Mouse (Mus musculus): ENCODE results near the gene Isg20.

The Isg20 gene

GRCm38 (mm10) chr7:78954619-78955018, 41.4 kb downstream of the Isg20 start:
- DNase-seq (ENCODE audit: low spot score in 2 of 2): no peak

- DNase-seq (ENCODE audit: low spot score in 2 of 2): no peak
These were observed 41.9 kb downstream of the Isg20 start for GRCm38 (mm10) chr7:78955086-78955485.

GRCm38 (mm10) chr7:78958499-78959073, 45.4 kb downstream of the Isg20 start:
- DNase-seq (ENCODE audit: low spot score in 2 of 2): no peak

GRCm38 (mm10) chr7:78963891-78964290, 50.7 kb downstream of the Isg20 start:
- no peak for DNase-seq (ENCODE audit: low spot score in 2 of 2)
